Mouse (Mus musculus) neural tube, embryonic 12.5 days (tissue): Measurements from ENCODE around the gene Rsu1. TPM values are rescaled to one million over a fixed set of nuclear protein-coding genes. Genes with fewer than 3 reads are reported as not detected.

Source experiments
- ATAC-seq: fragments of 200-750 bp; cut with Nextera tagmentation; 2 replicates; pipeline ENCODE4 v1.8.0; 2017; ENCODE audit warnings: low read depth, mild to moderate bottlenecking, moderate TSS enrichment, moderate library complexity; ENCODE audit not compliant: low FRiP score
- H3K27ac ChIP-seq: fragments of 300-500 bp; sonication (generic); 2 replicates; pipeline ENCODE4 v1.5.1; 2016
- H3K27me3 ChIP-seq: fragments of 300-500 bp; sonication (generic); replicated peaks from 2 replicates; pipeline ENCODE4 v1.6.1; 2016; ENCODE audit warnings: mild to moderate bottlenecking
- H3K36me3 ChIP-seq: fragments of 300-500 bp; sonication (generic); 2 replicates; pipeline ENCODE4 v1.6.1; 2016; ENCODE audit warnings: mild to moderate bottlenecking
- H3K4me1 ChIP-seq: fragments of 300-500 bp; sonication (generic); 2 replicates; pipeline ENCODE4 v1.6.1; 2016
- H3K4me2 ChIP-seq: fragments of 300-500 bp; sonication (generic); replicated peaks from 2 replicates; pipeline ENCODE4 v1.6.1; 2016; ENCODE audit warnings: mild to moderate bottlenecking
- H3K4me3 ChIP-seq: fragments of 300-500 bp; sonication (generic); 2 replicates; pipeline ENCODE4 v1.5.1; 2016
- H3K9ac ChIP-seq: fragments of 300-500 bp; sonication (generic); 2 replicates; pipeline ENCODE4 v1.6.1; 2016; ENCODE audit warnings: mild to moderate bottlenecking
- H3K9me3 ChIP-seq: fragments of 300-500 bp; sonication (generic); 2 replicates; pipeline ENCODE4 v1.6.1; 2016; ENCODE audit warnings: mild to moderate bottlenecking
- WGBS: fragments of 180-500 bp; shearing (Covaris S2); methylation state at CpG from one replicate; pipeline ENCODE4 v1.1.7; 2016; 5-methylcytosine and 5-hydroxymethylcytosine counted together
- polyA plus RNA-seq: library from polyadenylated mRNA; unstranded; fragments of >200 nt; fragmentation: Nextera tagmentation; extraction: Ambion mirVana; gene quantifications from 2 replicates; pipeline ENCODE4 v1.2.1, GENCODE M21; 2016

Rsu1 gene
- 65.9 and 73.4 TPM in 2 replicates for polyA plus RNA-seq

DNA sequence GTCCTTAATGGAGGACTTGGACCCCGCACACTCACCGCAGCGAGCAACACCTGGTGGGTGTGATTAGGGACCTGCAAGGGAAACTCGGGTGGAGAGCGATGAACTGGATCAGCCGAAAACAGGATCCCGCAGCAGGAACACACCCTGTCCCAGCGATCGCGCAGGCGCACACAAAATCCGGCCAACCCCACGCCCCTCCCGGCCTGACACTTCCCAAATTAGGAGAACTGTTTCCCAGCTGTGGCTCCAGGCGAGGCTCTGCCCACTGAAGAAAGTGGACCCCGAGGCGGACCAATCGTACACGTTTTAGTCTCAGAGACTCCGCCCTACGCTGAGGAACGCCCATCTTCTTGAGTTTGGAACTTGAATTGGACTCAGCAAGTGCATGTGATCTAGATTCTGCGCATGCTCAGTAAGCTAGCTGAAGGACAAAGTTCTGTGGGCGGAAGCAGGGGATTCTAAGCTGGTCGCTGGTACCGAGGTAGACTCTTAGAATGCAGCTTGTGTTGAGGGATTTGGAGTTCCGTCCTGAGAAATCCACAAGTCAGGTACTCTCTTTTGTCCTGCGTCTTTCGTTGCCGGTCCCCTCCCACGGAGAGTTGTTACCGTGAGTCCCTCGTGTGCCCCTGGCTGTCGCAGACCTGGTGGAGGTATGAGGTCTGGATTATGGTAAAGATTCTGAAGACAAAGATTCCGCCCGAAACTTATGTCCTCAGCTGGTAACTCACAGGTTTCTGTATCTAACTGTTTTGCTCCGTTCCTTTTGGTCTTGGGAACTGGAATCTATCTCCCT lies at the start of gene Rsu1:
Gene Rsu1, minus strand, starts transcription at position 251 of the 793 bp plus-strand sequence.
- H3K9ac ChIP-seq: peak within 1 kb of the TSS; percentile 61
- H3K36me3 ChIP-seq: no peaks in the 10 kb centered on the region
- peak within 1 kb of the TSS; percentile 77 for H3K4me2 ChIP-seq
- WGBS: 1% methylated on average over 37 of the region's 37 CpGs
- no peak within 1 kb of the TSS for H3K27ac ChIP-seq
- no peaks in the 10 kb centered on the region for H3K27me3 ChIP-seq
- H3K4me3 ChIP-seq: peak within 1 kb of the TSS; percentile 52
- H3K4me1 ChIP-seq: peaks cover 5% of the 10 kb centered on the region
- peak; percentile 99 for ATAC-seq
- no peaks in the 10 kb centered on the region for H3K9me3 ChIP-seq

DNA sequence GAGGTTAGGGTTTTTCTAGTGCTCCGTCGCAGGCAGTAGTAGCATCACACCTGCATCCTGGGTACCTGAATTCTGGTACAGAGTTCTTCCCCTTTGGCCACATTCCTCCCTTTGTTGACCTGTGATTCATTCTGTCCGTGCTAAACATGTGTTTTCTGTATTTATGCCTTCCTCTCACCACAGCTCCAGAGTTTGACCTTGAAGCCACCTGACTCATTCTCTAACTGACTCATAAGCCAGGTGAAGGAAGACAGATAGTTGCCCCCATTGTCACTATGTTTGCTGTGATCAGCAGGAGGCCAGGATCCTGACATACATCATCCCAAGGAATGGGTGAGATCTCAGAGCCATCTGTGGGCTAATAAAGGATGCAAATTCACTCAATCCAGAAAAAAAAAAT lies 32.2 kb upstream of the Rsu1 start:
- no peak overlapping the region for H3K4me2 ChIP-seq
- no peaks in the 10 kb centered on the region for H3K27me3 ChIP-seq
- ATAC-seq: no peak
- no peaks in the 10 kb centered on the region for H3K4me1 ChIP-seq
- H3K9ac ChIP-seq: no peak overlapping the region
- 83% methylated on average over 3 of the region's 3 CpGs for WGBS
- no peaks in the 10 kb centered on the region for H3K36me3 ChIP-seq
- no peak overlapping the region for H3K27ac ChIP-seq
- H3K4me3 ChIP-seq: no peak overlapping the region
- no peaks in the 10 kb centered on the region for H3K9me3 ChIP-seq

DNA sequence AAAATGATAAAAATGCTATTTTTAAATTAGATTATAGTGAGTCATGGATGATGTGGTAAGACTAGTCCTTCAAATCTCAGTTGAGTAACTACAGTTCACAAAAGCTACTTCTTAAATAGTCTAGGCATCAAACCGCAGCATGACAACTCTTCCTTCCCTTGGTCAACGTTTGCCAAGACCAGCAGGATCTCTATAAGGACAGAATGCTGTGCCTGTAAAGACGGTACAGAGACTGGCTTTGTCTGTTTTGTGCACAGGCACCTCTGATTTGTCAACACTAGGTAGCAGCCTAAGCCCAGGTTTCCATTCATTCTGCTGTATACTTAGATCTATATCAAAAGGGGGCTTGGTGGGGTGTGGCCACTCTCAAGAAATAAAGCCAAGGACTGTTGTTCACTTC lies 27.8 kb upstream of the Rsu1 start:
- no peak overlapping the region for H3K4me3 ChIP-seq
- no peaks in the 10 kb centered on the region for H3K36me3 ChIP-seq
- no peaks in the 10 kb centered on the region for H3K4me1 ChIP-seq
- peak; percentile 90 for ATAC-seq
- 37% methylated on average over 3 of the region's 3 CpGs for WGBS
- H3K27me3 ChIP-seq: no peaks in the 10 kb centered on the region
- no peak overlapping the region for H3K27ac ChIP-seq
- H3K4me2 ChIP-seq: no peak overlapping the region
- no peak overlapping the region for H3K9ac ChIP-seq
- no peaks in the 10 kb centered on the region for H3K9me3 ChIP-seq

DNA sequence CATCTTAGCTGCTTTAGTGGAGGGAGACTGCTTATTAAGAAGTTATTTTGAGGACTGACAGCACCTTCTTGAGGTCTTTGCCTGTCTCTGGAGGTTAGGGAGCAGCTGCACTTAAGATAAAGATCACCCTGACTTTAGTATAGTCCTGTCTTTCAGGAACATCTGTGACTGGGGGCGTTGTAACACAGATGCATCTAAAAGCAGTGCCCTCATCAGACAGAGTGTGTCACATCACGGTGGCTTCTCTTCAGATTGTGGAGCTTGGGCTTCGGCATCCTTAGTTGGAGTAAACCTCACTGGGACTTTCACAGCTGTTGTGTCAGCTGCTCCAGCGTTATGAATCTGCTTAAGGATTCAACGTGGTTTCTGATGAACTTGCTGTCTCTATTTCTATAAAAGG lies 26.5 kb upstream of the Rsu1 start:
- Histone ChIP-seq H3K9me3 (no peaks in the 10 kb centered on the region), H3K9ac (no peak overlapping the region), H3K27ac (no peak overlapping the region), H3K4me2 (no peak overlapping the region), H3K4me3 (no peak overlapping the region), H3K4me1 (no peaks in the 10 kb centered on the region), H3K36me3 (no peaks in the 10 kb centered on the region), H3K27me3 (no peaks in the 10 kb centered on the region)
- ATAC-seq: no peak
- 61% methylated on average over 5 of the region's 5 CpGs for WGBS

DNA sequence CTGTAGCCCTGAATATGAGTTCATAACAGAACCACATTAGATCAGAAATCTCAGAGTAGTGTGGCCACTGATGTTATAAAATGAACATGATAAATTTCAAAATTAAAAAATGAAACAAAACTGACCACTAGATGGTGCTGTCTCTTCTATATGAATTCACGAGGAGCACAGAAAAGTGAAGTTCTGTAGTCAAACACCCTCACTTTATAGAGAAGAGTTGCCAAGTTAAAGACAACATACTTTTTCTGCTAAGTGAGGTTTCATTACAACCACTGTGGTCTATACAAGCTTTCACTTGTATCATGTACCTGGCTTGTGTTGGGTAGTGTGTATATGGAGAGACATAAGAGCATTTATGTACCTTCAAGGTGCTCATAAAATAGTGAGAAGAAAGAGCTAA lies 19.4 kb upstream of the Rsu1 start:
- Histone ChIP-seq H3K36me3 (no peaks in the 10 kb centered on the region), H3K4me2 (no peak overlapping the region), H3K27ac (no peak overlapping the region), H3K27me3 (no peaks in the 10 kb centered on the region), H3K9ac (no peak overlapping the region), H3K9me3 (no peaks in the 10 kb centered on the region), H3K4me3 (no peak overlapping the region), H3K4me1 (no peaks in the 10 kb centered on the region)
- WGBS: 10% methylated on average over 1 of the region's 1 CpGs
- peak; percentile 67; the same call in 1 of the 2 replicates for ATAC-seq

DNA sequence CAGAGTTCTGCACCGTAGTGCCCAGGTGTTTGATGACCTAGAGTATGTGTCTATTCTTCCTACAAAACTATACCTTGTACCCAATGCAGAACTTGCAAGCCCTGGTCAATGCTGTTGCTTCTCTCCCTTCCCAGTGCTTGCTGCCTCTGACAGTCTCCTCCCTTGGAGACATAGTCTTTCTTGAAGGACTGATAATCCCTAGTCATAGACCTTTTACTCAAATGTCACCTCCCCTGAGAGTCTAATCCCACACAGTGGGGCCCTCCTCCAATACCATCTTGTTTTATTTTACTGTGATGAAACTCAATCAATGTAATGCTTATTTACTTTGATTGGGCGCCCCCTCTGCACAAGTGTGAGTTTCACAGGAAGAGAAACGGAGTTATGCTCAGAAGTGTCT lies 18.9 kb upstream of the Rsu1 start:
- peak; percentile 59 for ATAC-seq
- Histone ChIP-seq H3K4me1 (no peaks in the 10 kb centered on the region), H3K4me2 (no peak overlapping the region), H3K27me3 (no peaks in the 10 kb centered on the region), H3K27ac (no peak overlapping the region), H3K9ac (no peak overlapping the region), H3K4me3 (no peak overlapping the region), H3K36me3 (no peaks in the 10 kb centered on the region), H3K9me3 (no peaks in the 10 kb centered on the region)
- WGBS: 87% methylated on average over 3 of the region's 3 CpGs

DNA sequence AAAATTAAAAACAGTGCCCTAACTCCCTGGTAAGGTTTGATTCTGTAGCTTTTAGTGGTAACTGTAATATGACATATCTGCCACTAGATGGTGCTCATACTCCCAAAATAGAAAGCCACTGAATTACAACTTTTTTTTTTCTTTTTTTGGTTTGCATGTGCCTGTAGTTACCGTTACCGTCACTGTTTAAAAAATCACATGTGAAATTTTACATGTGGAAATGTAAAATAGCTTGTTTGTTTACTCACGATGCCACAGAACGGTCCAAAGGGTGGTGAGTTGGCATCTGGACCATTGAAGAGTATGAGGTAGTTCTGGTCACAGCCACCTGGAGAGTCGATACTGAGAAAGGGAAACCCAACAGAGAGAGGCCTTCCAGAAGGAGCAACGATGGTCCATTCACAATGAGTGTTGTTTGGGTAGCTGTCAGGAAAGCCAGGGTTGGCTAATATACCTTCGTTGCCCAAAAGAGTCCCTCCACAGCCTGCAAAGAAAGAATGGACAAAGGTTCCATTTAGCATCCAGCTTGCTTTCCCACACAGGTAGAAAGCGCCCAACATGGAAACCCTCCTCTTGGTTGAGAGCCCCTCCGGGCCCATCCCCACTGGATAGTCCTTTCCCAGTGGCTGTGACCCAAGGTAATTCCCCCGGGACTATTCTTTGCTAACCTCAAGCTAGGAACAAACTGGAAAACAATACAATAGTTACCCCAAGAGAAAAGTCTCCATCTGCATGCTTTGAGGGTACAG lies 7.1 kb upstream of the Rsu1 start:
- Histone ChIP-seq H3K9me3 (no peaks in the 10 kb centered on the region), H3K4me3 (no peak overlapping the region), H3K4me1 (no peaks in the 10 kb centered on the region), H3K27me3 (no peaks in the 10 kb centered on the region), H3K36me3 (no peaks in the 10 kb centered on the region), H3K4me2 (no peak overlapping the region), H3K27ac (no peak overlapping the region), H3K9ac (no peak overlapping the region)
- ATAC-seq: no peak
- WGBS: 57% methylated on average over 10 of the region's 10 CpGs

DNA sequence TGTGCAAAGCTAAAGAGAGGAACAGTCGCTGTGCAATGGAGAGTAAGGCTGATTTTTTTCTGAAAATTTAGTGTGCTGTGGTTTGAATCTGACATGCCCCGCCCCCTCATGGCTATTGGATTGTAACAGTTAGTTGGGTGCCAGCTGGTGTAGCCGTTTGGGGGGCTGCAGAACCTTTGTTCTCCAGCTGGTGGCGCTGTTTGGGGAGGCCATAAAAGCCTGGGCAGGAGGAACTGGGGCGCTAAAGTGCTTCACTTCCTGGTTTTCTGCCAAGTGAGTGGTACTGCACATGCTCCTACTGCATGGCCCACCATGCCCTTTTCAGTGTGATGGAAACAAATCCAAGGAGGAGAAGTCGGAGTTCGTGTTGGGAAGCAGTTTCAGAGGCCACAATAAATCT lies 4.7 kb upstream of the Rsu1 start:
- H3K27ac ChIP-seq: no peak overlapping the region
- H3K4me3 ChIP-seq: no peak overlapping the region
- H3K9ac ChIP-seq: no peak overlapping the region
- WGBS: 63% methylated on average over 7 of the region's 7 CpGs
- H3K4me2 ChIP-seq: no peak overlapping the region
- ATAC-seq: no peak
- no peaks in the 10 kb centered on the region for H3K9me3 ChIP-seq
- no peaks in the 10 kb centered on the region for H3K36me3 ChIP-seq
- no peaks in the 10 kb centered on the region for H3K27me3 ChIP-seq
- peaks cover under 1% of the 10 kb centered on the region for H3K4me1 ChIP-seq

DNA sequence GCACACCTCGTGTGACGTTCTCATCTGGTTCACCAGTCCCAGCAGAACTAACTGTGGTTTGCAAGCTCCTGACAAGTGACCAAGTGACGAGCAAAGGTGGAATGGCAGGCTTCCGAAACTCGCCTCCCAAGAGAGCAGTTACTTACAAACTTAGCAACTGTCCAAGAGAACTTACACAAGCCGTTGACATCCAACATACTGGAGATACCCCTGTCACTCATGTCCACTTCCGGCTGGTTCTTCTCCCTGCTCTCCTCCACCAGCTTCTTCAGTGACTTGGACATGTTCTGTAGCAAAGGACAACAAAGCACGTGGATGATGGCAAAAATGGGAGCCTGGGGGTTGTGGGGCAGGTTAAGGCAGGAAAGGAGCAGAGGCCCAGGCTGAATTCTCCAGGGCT lies 479 bp downstream of the Rsu1 start:
- WGBS: 57% methylated on average over 8 of the region's 8 CpGs
- H3K27ac ChIP-seq: no peak overlapping the region

DNA sequence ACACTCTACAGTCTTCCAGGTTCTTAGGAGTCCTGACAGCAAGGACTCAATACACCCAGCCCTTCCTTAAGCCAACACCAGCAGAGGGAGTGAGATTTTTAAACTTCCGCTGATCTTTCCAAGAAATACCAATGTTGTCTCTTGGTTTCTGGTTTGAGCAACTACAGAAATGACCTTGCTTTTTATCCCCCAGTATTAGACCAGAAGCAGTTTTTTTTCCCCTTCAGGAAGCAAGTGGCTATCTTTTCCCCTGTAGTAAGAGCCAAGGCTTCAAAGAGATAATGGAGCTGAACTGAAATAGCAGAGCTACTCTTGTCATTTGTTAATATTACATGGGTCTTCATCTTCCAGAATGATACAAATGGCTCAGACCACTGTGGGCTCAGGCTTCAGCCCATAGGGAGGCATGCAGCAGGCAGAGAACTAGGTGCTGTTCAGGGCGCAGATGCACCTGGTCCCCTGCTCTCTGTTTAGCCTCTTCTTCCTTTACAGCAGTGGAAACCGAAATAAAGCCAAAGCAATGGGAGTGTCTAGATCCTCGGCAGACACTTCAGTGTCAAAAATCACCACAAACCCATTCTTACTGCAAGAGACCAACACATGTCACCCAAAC lies 2.4 kb downstream of the Rsu1 start:
- Histone ChIP-seq H3K4me2 (no peak overlapping the region), H3K36me3 (no peaks in the 10 kb centered on the region), H3K27me3 (no peaks in the 10 kb centered on the region), H3K4me1 (peaks cover 5% of the 10 kb centered on the region), H3K9ac (no peak overlapping the region), H3K27ac (no peak overlapping the region), H3K4me3 (no peak overlapping the region), H3K9me3 (no peaks in the 10 kb centered on the region)
- WGBS: 92% methylated on average over 4 of the region's 4 CpGs
- ATAC-seq: no peak

More for the DNA sequence above, 479 bp downstream of the Rsu1 start:
- Histone ChIP-seq H3K27me3 (no peaks in the 10 kb centered on the region), H3K4me3 (peak overlapping the region; percentile 52), H3K4me2 (peak overlapping the region; percentile 77), H3K9ac (peak overlapping the region; percentile 47; the same call in 1 of the 2 replicates), H3K9me3 (no peaks in the 10 kb centered on the region), H3K36me3 (no peaks in the 10 kb centered on the region), H3K4me1 (peaks cover 5% of the 10 kb centered on the region)
- ATAC-seq: no peak

DNA sequence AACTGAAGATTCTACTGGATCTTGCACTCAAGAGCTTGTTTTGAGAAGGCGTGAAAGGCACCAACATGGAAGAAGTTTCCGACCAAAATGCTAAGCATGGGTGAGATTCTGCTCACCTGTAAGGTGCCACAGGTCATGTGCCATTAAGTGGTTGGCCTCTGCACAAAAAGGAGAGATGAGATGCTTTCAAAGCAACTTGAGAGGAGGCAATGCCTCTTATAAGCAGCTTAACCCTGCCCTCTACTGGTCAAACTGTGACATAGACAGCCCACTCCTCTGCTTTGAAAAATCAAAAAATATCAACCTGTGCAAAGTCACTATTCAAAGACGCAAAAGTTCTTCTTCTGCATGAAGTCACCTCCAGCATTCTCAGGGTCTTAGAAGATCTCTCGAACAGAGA lies 6.3 kb downstream of the Rsu1 start:
- no peaks in the 10 kb centered on the region for H3K36me3 ChIP-seq
- no peak overlapping the region for H3K4me2 ChIP-seq
- peak; percentile 65; the same call in 1 of the 2 replicates for ATAC-seq
- H3K4me3 ChIP-seq: no peak overlapping the region
- WGBS: 49% methylated on average over 4 of the region's 4 CpGs
- no peak overlapping the region for H3K9ac ChIP-seq
- H3K9me3 ChIP-seq: no peaks in the 10 kb centered on the region
- no peaks in the 10 kb centered on the region for H3K4me1 ChIP-seq
- H3K27me3 ChIP-seq: no peaks in the 10 kb centered on the region
- H3K27ac ChIP-seq: no peak overlapping the region

DNA sequence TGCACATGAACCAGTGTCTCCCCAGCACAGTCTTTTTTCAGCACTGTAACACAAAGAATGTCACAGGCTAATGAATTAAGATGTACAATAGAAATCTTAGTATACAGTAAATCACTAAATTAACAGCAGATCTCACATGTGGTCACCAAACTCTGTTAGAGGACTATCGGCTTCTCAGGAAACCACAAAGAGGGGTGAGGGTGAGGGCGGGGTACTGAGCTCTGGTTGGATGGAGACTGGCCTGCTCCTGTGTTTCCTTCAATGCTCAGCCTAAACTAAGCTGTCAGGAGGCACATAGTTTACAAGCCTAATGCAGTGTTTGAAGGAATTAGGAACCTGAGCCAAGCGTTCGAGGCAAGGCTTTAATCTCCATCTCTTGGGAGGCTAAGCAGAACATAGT lies 8.1 kb downstream of the Rsu1 start:
- H3K4me1 ChIP-seq: no peaks in the 10 kb centered on the region
- no peak overlapping the region for H3K9ac ChIP-seq
- no peaks in the 10 kb centered on the region for H3K9me3 ChIP-seq
- no peaks in the 10 kb centered on the region for H3K27me3 ChIP-seq
- no peak overlapping the region for H3K4me3 ChIP-seq
- no peak overlapping the region for H3K4me2 ChIP-seq
- no peak for ATAC-seq
- no peak overlapping the region for H3K27ac ChIP-seq
- H3K36me3 ChIP-seq: no peaks in the 10 kb centered on the region
- WGBS: 88% methylated on average over 4 of the region's 4 CpGs
